Mouse (Mus musculus) gastrocnemius, postnatal 10 days (tissue): ENCODE data around the gene Pold4. TPM values are rescaled to one million over a fixed set of nuclear protein-coding genes. Genes with fewer than 3 reads are reported as not detected.
"Not testable (repeated sequence)": the region's sequence is repeated elsewhere in the genome, so short reads cannot be mapped to it uniquely, and the experiment has no call there.

Experiments
- DNase-seq: peaks from one replicate; pipeline ENCODE4 v3.0.0; 2021; ENCODE audit warnings: mixed read lengths
- total RNA-seq, 2 experiments: library from RNA; stranded (reverse); gene quantifications; 2 replicates each; pipeline ENCODE4 v1.2.3; 2021

The Pold4 gene
- total RNA-seq, 2 experiments from 2014 or later = 26.1 to 31.9 TPM

GRCm38 (mm10) chr19:4227894-4228678 lies 3.6 kb upstream of the Pold4 start:
- DNase-seq = peak; percentile 59

GRCm38 (mm10) chr19:4228891-4229290 lies 2.8 kb upstream of the Pold4 start:
- DNase-seq = no peak

- no peak for DNase-seq
Measured at GRCm38 (mm10) chr19:4229451-4230076, 2.1 kb upstream of the Pold4 start.

- no peak for DNase-seq
Measured at GRCm38 (mm10) chr19:4230415-4230814, 1.3 kb upstream of the Pold4 start.

- DNase-seq = no peak
Measured at GRCm38 (mm10) chr19:4232186-4232572, 480 bp downstream of the Pold4 start.

- no peak for DNase-seq
Measured at GRCm38 (mm10) chr19:4232651-4233050, 952 bp downstream of the Pold4 start.

- no peak for DNase-seq
Measured at GRCm38 (mm10) chr19:4234548-4234947, 2.8 kb downstream of the Pold4 start.

- DNase-seq = no peak
Measured at GRCm38 (mm10) chr19:4240247-4240668, 8.6 kb downstream of the Pold4 start.

GRCm38 (mm10) chr19:4242416-4242815 lies 10.7 kb downstream of the Pold4 start:
- no peak for DNase-seq

- no peak for DNase-seq
Measured at GRCm38 (mm10) chr19:4244775-4245174, 13.1 kb downstream of the Pold4 start.

GRCm38 (mm10) chr19:4247010-4247409 lies 15.3 kb downstream of the Pold4 start:
- no peak for DNase-seq

- DNase-seq = not testable (repeated sequence)
Measured at GRCm38 (mm10) chr19:4248683-4249082, 17.0 kb downstream of the Pold4 start.

- no peak for DNase-seq
Measured at GRCm38 (mm10) chr19:4254230-4254629, 22.5 kb downstream of the Pold4 start.

- no peak for DNase-seq
Measured at GRCm38 (mm10) chr19:4255583-4256162, 24.0 kb downstream of the Pold4 start.

- DNase-seq = peak; percentile 93
Measured at GRCm38 (mm10) chr19:4257216-4257896, 25.7 kb downstream of the Pold4 start.

- DNase-seq = no peak
Measured at GRCm38 (mm10) chr19:4257897-4258252, 26.2 kb downstream of the Pold4 start.

- no peak for DNase-seq
Measured at GRCm38 (mm10) chr19:4261038-4261698, 29.5 kb downstream of the Pold4 start.

GRCm38 (mm10) chr19:4262756-4263155 lies 31.1 kb downstream of the Pold4 start:
- DNase-seq = no peak

- no peak for DNase-seq
Measured at GRCm38 (mm10) chr19:4263702-4264101, 32.0 kb downstream of the Pold4 start.

GRCm38 (mm10) chr19:4264171-4264780 lies 32.6 kb downstream of the Pold4 start:
- no peak for DNase-seq

- no peak for DNase-seq
Measured at GRCm38 (mm10) chr19:4265956-4266355, 34.3 kb downstream of the Pold4 start.
